Mouse (Mus musculus) cerebellum, adult 2 months (tissue): Measurements from ENCODE around the gene Acadsb. TPM values are rescaled to one million over a fixed set of nuclear protein-coding genes. Genes with fewer than 3 reads are reported as not detected.
A peak's percentile ranks its signal among the peaks of the same experiment; 100 is the strongest.

Experiments
- DNase-seq, 2 experiments: peaks; one replicate each; pipeline ENCODE4 v3.0.0; 2021
- H3K27ac ChIP-seq: fragments of 200-500 bp; 2 replicates; pipeline ENCODE4 v1.5.1; 2012; ENCODE audit warnings: low read length, control low read depth, inconsistent platforms; ENCODE audit not compliant: insufficient read depth
- H3K27me3 ChIP-seq: fragments of 200-500 bp; 2 replicates; pipeline ENCODE4 v1.6.1; 2012; ENCODE audit warnings: inconsistent platforms, mild to moderate bottlenecking, low read length, moderate library complexity; ENCODE audit not compliant: control insufficient read depth, insufficient read depth
- H3K4me1 ChIP-seq: fragments of 200-500 bp; 2 replicates; pipeline ENCODE4 v1.6.1; 2011; ENCODE audit warnings: low read length; ENCODE audit not compliant: control insufficient read depth, insufficient read depth
- H3K4me3 ChIP-seq: fragments of 200-500 bp; replicated peaks from 2 replicates; pipeline ENCODE3; 2011; ENCODE audit warnings: mild to moderate bottlenecking, low read depth, low read length, control low read depth; ENCODE audit not compliant: insufficient read depth
- CTCF ChIP-seq: fragments of 200-500 bp; IDR thresholded peaks from 2 replicates; pipeline ENCODE4 v1.5.1; 2011; ENCODE audit warnings: low read depth, mild to moderate bottlenecking, control low read depth, low read length, moderate library complexity, borderline replicate concordance; ENCODE audit not compliant: insufficient read depth
- POLR2A ChIP-seq: fragments of 200-500 bp; IDR thresholded peaks from 2 replicates; pipeline ENCODE4 v1.6.1; 2011; ENCODE audit warnings: low read length, control low read depth, borderline replicate concordance; ENCODE audit not compliant: insufficient read depth
- WGBS: fragments of 180-500 bp; shearing (Covaris S2); methylation state at CpG from one replicate; pipeline ENCODE4 v1.1.7; 2018; 5-methylcytosine and 5-hydroxymethylcytosine counted together
- polyA plus RNA-seq: library from polyadenylated mRNA; depleted of rRNA; stranded (reverse); fragments of >200 nt; gene quantifications from 2 replicates; pipeline ENCODE4 v1.2.3, GENCODE M21; 2012

Acadsb gene
- polyA plus RNA-seq, 1 experiment, result 36.7 TPM

- H3K4me1 ChIP-seq, result no peaks in the 10 kb centered on the region
- no peaks in the 10 kb centered on the region for H3K27me3 ChIP-seq
- DNase-seq, result peak in 1 of 2 experiments; percentile 18
- no peak overlapping the region for H3K27ac ChIP-seq
- TF ChIP-seq CTCF, result peak; percentile 45; the same call in 1 of the 2 replicates
- no peak for TF ChIP-seq POLR2A
- H3K4me3 ChIP-seq, result no peak overlapping the region
- 10% methylated on average over 1 of the region's 1 CpGs for WGBS
These were observed 21.8 kb downstream of the Acadsb start for GRCm38 (mm10) chr7:131432244-131432643.

DNA sequence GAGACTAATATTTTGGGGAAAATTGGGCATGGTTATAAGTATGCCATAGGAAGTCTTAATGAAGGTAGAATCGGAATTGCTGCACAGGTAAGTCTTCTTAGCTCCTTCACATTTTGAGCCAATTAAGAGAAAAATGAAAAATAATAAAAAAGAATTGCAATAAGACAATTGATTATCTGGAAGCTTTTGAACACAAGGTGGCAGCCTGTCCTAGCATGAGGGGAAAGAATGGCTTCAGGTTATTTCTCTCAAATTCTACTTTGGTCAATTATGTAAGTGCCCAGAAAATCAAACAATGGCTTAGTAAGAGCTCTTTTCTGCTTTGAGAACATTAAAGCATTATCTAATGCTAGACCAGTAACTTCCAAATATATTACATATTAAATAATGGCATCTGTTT lies 23.9 kb downstream of the Acadsb start:
- H3K4me3 ChIP-seq, result no peak overlapping the region
- no peak overlapping the region for H3K27ac ChIP-seq
- 90% methylated on average over 1 of the region's 1 CpGs for WGBS
- no peaks in the 10 kb centered on the region for H3K27me3 ChIP-seq
- no peaks in the 10 kb centered on the region for H3K4me1 ChIP-seq
- TF ChIP-seq POLR2A, result no peak
- TF ChIP-seq CTCF, result no peak
- DNase-seq, result no peak

DNA sequence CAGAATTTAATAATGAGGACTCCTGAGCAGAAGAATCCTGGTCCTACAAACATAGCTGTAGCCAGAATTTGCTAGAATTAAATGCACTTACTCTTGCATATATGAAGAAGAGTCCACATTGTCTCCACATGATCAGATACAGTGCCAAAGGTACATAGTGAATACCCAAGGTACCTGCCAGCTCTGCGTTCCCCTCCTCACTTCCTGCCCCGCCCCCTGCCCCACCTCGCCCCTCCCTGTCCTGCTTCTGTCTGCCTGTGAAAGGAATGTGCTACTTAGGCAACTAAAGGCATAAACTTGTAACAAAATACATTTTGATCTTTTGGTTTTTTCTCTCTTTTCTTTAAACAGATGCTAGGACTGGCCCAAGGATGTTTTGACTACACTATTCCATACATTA lies 26.6 kb downstream of the Acadsb start:
- no peak overlapping the region for H3K4me3 ChIP-seq
- no peak for TF ChIP-seq POLR2A
- TF ChIP-seq CTCF, result no peak
- WGBS, result 78% methylated on average over 3 of the region's 3 CpGs

GRCm38 (mm10) chr7:131456714-131457113 lies 46.3 kb downstream of the Acadsb start:
- H3K27me3 ChIP-seq, result no peaks in the 10 kb centered on the region
- WGBS, result 86% methylated on average over 5 of the region's 5 CpGs
- TF ChIP-seq POLR2A (no peak), CTCF (no peak)
- no peak overlapping the region for H3K4me3 ChIP-seq
- H3K4me1 ChIP-seq, result no peaks in the 10 kb centered on the region
- DNase-seq, result no peak
- H3K27ac ChIP-seq, result no peak overlapping the region

More for the DNA sequence above, 26.6 kb downstream of the Acadsb start:
- no peak for DNase-seq
- H3K4me1 ChIP-seq, result no peaks in the 10 kb centered on the region
- H3K27ac ChIP-seq, result no peak overlapping the region
- no peaks in the 10 kb centered on the region for H3K27me3 ChIP-seq

GRCm38 (mm10) chr7:131465117-131465601 lies 54.8 kb downstream of the Acadsb start:
- WGBS, result 30% methylated on average over 3 of the region's 3 CpGs
- TF ChIP-seq POLR2A (no peak), CTCF (no peak)
- Histone ChIP-seq H3K27ac (no peak overlapping the region), H3K4me1 (no peaks in the 10 kb centered on the region), H3K27me3 (no peaks in the 10 kb centered on the region), H3K4me3 (no peak overlapping the region)
- no peak for DNase-seq

- no peaks in the 10 kb centered on the region for H3K27me3 ChIP-seq
- H3K4me1 ChIP-seq, result no peaks in the 10 kb centered on the region
- H3K27ac ChIP-seq, result no peak overlapping the region
- H3K4me3 ChIP-seq, result no peak overlapping the region
- TF ChIP-seq CTCF (no peak), POLR2A (no peak)
- 60% methylated on average over 3 of the region's 3 CpGs for WGBS
- DNase-seq, result no peak
These were observed 55.3 kb downstream of the Acadsb start for GRCm38 (mm10) chr7:131465735-131466134.

- Histone ChIP-seq H3K27me3 (no peaks in the 10 kb centered on the region), H3K27ac (no peak overlapping the region), H3K4me1 (no peaks in the 10 kb centered on the region), H3K4me3 (no peak overlapping the region)
- TF ChIP-seq POLR2A, result no peak
- TF ChIP-seq CTCF, result no peak
- no peak for DNase-seq
- 78% methylated on average over 3 of the region's 3 CpGs for WGBS
These were observed 56.9 kb downstream of the Acadsb start for GRCm38 (mm10) chr7:131467312-131467711.

DNA sequence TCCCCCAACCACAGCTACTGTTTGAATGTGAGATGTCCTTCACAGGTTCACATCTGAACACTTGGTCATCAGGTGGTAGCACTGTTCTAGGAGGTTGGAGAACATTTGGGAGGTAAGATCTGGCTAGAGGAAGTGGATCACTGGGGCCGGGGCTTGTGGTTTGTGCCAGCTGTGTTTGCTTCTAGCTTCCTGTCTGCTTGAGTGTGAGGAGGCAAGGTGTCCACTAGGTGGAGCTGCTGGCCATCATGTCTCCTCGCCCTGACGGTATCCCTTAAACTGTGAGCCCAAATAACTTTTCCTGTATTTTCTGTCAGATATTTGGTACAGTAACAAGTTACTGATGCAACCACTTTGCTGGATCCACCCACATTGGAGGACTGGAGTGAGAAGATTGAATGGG lies 59.1 kb downstream of the Acadsb start:
- no peak for DNase-seq
- Histone ChIP-seq H3K27me3 (no peaks in the 10 kb centered on the region), H3K27ac (no peak overlapping the region), H3K4me3 (no peak overlapping the region), H3K4me1 (no peaks in the 10 kb centered on the region)
- WGBS, result 69% methylated on average over 3 of the region's 3 CpGs
- TF ChIP-seq CTCF, result no peak
- no peak for TF ChIP-seq POLR2A

DNA sequence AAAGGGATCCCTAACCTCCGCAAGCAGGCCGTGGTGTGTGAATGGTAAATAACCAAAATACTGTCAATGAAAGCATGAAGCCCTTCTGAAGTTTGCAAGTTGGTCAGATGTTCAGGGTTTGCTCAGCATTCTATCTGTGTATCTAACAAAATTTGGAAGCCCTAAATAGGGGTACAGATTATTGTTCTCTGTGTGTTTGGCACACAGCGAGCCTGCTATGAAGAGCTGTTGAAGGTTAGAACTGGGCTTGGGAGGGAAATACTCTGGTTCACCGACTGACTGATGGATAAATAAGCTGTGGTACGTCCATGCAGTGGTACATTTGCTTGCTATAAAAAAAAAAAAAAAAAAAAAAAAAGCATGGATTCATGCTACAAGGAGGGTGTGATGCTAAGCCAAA lies 61.1 kb downstream of the Acadsb start:
- H3K4me1 ChIP-seq, result no peaks in the 10 kb centered on the region
- TF ChIP-seq CTCF (no peak), POLR2A (no peak)
- 88% methylated on average over 5 of the region's 5 CpGs for WGBS
- H3K27me3 ChIP-seq, result no peaks in the 10 kb centered on the region
- no peak for DNase-seq
- no peak overlapping the region for H3K4me3 ChIP-seq
- no peak overlapping the region for H3K27ac ChIP-seq
